Mouse (Mus musculus): ENCODE results near the gene Slc25a21.
"Not testable (repeated sequence)": the region's sequence is repeated elsewhere in the genome, so short reads cannot be mapped to it uniquely, and the experiment has no call there.

Slc25a21 gene

DNA sequence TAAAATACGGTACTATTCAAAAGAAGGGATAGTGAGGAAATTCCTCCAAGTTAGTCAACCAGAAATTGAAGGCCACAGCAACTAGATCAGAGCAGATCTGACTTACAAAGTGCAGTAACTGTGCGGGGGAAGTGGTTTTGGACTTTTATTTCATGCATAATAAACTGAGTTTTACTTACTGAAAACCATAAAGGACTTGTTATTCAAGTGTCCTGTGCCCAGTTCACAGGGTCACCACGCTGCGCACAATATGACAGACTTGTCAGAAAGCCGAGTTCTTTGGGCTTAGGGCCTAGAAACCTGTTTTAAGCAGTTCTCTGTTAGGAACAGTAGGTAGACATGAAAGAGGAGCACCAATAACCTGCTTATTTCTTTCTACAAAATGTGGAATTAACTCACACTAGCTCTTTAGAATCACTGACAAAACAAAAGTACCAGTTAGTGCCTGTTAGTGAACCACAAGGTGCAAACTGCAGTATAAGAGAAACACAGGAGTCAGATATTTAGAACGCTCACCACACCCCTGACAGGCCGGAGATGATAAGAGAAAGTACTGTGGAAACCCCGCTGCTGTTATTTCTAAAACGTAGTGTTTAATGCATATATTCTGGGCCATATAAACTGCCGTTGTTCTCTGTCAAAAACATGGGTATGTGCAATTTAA, at the start of gene Slc25a21:
Gene Slc25a21, minus strand, starts transcription at position 110 of the 664 bp plus-strand sequence.
- peak in 1 of 2 experiments; percentile 7 for DNase-seq (ENCODE audit: low spot score in 2 of 2)

DNA sequence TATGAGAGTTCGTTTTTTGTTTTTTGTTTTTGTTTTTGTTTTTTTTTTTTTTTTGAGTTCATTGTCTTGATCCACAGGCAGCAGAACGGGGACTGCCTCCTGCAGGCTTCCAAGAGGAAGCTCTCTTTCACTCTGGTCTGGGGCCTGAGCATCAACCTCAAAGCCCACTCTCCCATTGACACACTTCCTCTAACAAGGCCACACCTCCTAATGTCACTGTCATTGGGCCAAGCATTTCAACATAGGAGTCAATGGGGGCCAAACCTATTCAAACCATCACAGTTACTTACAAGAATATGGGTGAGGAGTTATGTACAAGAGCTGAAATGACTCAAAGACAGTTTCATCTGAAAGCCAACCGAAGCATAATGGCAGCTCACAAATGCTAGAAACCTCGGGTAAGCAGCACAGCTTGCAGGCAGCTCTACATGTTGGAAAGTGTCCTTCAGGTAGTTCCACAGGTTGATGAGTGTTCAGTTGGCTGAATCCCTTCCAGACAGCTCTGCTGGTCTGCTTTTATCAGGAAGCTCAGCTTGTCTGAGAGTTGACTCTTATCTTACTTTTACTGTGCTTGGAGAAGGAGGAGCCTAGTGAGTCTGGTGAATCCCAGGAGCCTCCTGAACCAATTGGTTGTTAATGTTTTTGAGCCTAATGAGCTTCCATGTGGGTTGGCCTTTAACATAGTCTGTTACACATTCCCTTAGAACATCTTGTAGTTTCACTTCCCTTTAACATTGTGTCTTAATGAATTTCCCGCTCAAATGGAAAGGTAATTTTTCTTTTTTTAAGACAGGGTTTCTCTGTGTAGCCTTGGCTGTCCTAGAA, 46.6 kb upstream of the Slc25a21 start:
- DNase-seq (ENCODE audit: low spot score in 2 of 2) = no peak

DNA sequence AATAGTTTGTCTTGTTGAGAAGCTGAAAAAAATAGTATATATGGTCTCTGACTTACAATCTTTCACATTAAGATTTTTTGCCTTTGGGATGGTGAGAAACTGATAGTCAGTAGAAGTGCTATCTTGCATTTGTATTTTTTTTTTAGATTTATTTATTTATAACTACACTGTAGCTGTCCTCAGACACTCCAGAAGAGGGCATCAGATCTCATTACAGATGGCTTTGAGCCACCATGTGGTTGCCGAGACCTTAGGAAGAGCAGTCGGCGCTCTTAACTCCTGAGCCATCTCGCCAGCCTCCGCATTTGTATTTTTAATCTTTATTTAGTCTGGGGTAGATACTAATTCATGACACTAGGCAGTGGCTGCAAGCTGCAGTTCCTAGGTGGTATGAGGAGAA, 36.1 kb upstream of the Slc25a21 start:
- DNase-seq (ENCODE audit: low spot score in 2 of 2) = no peak

DNA sequence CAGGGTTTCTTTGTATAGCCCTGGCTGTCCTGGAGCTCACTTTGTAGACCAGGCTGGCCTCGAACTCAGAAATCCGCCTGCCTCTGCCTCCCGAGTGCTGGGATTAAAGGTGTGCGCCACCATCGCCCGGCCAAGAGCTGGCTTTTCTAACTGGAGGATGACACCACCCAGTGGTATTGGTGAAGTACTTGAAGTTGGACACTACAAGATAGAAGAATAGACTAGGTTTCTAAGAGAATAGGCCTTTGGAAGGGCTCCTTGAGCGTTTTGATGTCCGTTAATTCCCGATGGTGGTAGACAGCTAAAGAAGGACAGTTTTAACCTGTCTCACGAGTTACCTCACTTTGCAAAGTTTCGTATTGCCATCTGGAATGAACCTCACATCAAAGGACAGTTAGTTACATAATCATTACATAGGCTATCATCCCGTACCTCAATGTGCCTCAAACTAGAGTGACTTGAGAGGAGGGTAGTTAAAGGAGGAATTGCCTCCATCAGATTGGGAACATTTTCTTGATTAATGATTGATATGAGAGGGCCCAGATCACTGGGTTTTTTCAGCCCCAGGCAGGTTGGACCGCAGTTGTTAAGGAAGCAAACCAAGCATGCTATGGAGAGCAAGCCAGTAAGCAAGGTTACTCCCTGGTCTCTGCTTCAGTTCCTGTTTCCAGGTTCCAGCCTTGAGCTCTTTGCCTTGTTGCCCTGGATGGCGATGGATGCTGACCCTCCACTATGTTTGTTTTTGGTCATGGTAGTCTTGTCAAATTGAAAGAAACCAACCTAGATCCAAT, 34.0 kb upstream of the Slc25a21 start:
- peak in 1 of 2 experiments; percentile 25 for DNase-seq (ENCODE audit: low spot score in 2 of 2)

DNA sequence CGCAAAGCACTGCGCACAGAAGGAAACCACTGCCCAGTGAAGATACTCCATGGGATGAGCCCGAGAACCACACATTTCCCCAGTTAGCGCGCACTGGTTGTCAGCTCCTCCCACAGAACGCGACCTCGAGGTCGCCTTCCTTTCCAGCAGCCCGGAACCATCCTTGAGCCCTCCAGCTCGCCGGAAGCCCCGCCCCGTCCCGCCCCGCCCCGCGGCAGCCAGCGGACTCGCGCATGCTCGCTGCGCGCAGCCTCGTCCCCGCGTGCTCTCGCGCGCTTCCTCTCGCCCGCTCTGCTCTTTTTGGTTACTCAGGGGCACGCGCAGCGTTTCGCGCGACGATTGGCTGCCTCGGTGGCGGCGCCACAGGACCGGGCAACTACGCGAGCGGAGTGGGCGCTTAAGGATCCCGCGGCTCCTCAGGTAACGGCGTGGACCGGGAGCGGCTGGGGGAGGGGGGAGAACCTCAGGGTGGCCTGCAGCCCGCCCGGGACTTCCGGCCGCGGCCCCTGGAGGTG, 33.0 kb upstream of the Slc25a21 start, which contains the start of the genes Prps1l3 and Mipol1:
Gene Prps1l3, plus strand, starts transcription at position 221 of the 515 bp plus-strand sequence.
Gene Mipol1, plus strand, starts transcription at position 236 of the 515 bp plus-strand sequence.
- DNase-seq (ENCODE audit: low spot score in 2 of 2) = peak; percentile 76 to 78

DNA sequence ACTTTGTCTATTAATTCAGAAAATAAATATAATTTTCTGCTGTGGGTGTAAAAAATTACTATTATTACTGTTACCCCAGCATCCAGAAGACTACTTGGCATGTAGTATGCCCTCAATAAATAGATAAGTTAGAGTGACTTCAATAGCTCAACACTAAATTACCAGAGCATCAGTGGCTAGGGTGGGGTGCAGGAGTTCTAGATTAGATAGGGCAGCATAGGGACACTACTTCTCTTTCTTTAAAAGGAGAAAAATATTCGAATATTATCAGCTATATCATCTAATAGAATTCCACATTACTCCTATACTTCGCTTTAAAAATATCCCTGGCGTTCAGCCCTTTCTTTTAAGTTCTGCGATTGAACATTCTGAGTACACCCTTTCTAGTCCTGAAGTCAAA, 32.4 kb upstream of the Slc25a21 start:
- no peak for DNase-seq (ENCODE audit: low spot score in 2 of 2)

DNA sequence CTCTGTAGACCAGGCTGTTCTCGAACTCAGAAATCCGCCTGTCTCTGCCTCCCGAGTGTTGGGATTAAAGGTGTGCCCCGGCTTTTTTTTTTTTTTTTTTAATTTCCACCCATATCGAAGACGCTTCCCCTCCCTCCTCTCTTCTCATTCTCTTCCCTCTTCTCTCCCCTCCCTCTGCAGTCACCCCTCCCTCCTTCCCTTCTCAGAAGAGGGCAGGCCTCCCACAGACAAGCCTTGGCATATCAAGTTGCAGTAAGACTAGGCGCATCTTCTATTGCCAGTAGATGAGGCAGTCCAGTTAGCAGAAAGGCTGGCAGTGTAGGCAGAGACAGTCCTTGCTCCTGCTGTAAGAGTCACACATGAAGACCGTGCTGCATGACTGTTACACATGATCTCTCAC, 30.5 kb upstream of the Slc25a21 start:
- no peak for DNase-seq (ENCODE audit: low spot score in 2 of 2)

DNA sequence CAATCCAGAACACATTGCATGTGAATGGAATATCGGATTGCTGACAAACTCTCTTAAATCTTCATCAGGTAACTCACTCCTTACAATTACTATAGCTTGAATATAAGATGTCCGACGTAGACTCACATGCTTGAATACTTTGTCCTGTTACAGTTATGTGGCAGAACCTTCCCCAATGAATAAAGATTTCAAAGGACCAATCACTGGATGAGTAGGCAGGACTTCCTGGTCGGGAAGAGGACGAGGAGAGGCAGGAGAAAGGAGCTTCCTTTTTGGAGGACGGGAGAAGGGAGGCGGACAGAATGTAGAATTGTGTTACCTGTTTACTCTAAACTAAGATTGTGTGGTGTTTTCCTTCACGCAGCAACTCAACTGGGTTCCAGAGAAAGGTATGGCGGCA, 29.1 kb upstream of the Slc25a21 start:
- no peak for DNase-seq (ENCODE audit: low spot score in 2 of 2)

DNA sequence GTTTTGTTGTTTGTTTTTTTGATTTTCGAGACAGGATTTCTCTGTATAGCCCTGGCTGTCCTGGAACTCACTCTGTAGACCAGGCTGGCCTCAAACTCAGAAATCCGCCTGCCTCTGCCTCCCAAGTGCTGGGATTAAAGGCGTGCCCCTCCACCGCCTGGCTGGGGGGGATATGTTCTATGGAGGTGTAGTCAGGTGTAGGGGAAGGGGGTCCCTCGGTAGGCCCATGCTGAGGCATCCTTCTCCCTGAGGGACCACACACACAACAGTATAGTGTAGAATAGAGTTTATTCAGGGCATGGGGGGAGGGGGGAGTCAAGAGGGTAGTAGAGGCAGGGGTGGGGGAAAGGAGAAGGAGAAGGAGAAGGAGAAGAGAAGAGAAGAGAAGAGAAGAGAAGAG, 15.2 kb upstream of the Slc25a21 start:
- not testable (repeated sequence) for DNase-seq (ENCODE audit: low spot score in 2 of 2)

DNA sequence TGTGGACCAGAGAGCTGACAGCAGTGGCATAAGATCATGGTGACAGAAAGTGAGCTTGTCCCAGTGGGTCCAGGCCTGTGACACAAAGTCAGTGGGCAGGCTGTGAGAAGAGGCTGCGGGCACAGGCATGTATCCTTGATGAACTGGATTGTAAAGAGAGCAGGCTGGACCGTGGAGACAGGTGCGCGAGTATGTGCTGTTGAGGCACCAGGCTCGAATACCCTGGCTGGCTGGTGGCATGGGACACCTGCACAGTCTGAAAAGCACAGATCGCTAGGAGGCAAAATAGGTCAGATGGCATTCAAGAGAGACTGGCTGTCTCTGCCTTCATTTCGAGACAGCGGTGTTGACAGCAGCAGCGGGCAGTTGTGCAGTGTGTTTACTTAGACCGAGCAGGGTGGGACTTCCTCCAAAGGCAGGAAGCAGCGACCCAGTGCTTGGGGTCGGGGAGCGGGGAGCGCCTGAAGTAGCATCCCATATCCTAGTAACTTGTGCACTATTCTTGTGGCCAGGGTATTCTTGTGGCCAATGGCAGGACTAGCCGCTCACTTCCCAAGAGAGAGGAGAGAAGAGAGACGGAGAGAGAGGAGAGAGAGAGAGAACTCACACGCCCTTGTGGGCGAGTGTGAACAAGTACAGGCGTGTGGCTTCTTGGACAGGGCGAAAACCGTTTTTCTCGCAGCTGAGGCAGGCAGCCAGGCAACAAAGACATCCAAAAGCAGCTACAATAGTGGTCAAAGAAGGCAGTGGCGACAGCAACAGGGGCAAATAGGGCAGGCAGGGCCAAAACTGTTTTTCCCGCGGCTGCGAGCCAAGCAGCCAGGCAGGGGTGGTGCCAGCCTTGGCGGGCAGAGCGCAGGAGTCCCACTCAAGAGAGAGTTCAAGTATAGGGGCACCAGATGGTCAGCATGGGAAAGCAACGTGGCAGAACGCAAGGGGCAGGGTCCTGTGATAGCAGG, 14.4 kb upstream of the Slc25a21 start:
- peak; percentile 18 to 37 for DNase-seq (ENCODE audit: low spot score in 2 of 2)

DNA sequence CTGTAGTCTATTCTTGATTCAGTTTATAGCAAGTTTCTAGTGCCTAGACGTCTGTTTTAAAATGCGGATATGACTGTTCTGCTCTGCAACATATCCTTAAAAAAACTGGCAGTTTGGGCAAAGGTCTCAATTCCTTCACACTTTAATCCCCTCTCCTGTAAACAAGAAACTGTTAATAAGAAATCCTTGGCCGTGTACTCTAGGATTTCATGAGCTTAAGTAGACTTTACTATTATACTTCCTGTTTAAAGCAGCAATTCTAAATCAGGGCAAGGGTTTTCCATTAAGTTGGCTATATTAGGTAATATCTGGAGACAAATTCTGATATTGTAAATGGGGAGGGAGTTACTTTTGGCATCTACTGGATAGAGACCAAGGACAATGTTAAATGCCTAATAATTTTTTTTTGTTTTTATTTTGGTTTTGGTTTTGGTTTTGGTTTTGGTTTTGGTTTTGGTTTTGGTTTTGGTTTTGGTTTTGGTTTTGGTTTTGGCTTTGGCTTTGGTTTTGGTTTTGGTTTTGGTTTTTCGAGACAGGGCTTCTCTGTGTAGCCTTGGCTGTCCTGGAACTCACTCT, 7.1 kb upstream of the Slc25a21 start:
- DNase-seq (ENCODE audit: low spot score in 2 of 2) = no peak

DNA sequence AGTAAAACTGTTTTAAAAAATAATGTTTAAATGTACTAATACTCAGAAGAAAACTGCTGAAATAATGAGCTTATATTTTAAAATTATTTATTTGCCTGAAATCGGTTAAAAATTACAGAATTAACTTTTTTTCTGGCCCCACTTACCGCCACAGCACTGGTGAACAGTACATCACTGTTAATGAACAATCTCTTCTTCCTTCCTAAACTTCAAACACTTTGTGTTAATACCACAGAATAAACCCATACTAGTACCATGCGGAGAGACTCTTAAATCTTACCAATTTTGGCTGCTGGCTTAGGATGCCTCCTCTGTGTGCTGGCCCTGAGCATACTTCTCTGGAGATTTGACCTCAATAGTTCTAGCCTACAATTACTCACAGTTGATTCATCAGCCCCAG, 4.6 kb upstream of the Slc25a21 start:
- DNase-seq (ENCODE audit: low spot score in 2 of 2) = no peak

DNA sequence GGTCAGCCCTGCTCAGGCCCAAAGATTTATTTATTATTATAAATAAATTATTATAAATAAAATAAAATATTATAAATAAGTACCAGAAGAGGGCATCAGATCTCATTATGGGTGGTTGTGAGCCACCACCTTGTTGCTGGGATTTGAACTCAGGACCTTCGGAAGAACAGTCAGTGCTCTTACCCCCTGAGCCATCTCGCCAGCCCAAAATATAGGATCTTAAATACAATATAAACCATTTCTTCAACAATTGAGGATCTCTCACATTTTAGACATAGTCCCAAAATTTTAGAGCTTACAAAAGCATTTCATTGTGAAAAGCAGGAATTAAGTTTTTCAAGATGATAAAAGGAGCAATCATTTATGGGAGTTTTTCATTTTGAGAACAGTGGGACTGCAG, 2.2 kb upstream of the Slc25a21 start:
- no peak for DNase-seq (ENCODE audit: low spot score in 2 of 2)

DNA sequence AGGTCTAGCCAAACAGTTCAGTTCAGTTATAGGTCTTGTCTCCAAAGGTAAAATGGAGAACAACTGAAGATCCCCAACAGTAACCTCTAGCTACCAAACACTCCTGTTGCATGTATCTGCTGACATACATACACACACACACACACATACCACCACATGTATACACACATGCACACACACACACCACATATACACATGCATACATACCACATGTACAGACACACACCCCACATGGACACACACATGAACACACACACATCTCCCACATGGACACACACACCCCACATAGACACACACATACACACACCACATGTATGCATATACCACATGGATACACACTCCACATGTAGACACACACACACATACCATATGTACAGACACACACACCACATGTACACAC, 997 bp upstream of the Slc25a21 start:
- no peak for DNase-seq (ENCODE audit: low spot score in 2 of 2)

DNA sequence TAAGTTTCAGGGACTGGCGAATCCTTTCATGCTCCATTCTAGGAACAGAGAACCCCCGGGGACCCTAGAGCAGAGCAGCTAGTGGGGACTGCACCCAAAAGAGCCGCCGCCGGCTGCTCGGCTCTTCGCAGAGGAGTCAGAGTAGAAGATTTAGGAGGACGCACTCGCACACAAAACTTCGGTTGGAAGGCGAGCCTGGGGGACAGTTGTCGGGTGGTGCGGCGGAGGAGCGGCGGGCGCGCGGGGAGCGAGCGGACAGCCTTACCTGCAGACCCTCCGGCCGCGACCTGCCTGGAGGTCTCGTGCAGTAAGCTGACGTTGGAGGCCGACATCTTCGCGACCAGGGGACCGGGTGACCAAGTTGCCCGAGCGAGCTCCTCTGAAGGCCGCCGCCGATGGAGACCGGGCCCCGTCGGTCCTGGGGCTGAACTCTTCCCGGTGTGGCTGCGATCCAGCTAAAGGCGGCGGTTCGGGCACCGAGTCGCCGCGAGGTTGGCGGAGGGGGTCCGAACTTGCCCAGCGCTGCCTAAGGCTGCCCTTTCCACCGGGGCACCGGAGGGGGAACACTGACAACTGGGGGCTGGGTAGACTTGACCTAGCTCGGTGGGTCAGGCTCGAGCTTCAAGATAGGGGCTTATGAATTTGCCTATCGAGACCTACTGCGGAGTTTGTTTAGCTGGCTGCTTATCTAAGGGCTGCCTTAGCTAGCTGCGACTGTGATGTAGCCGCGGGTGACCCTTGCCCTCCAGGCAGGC, 487 bp downstream of the Slc25a21 start:
- DNase-seq (ENCODE audit: low spot score in 2 of 2) = peak; percentile 30 to 33

DNA sequence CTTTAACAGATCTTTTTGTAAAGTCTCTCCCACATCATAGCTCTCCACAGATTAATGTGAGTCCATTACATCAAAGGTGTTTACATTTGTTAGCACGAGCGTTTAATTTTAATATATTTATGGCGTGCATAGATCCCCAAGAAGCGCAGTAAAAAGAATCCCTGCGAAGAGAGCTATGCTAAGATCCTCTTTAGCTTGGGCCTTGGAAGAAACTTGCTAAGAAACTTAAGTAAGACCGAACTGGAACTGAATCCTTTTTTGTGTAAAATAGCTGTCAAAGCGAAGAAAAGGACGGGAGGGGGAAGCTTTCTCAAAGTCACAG, 1.0 kb downstream of the Slc25a21 start:
- DNase-seq (ENCODE audit: low spot score in 2 of 2) = no peak

DNA sequence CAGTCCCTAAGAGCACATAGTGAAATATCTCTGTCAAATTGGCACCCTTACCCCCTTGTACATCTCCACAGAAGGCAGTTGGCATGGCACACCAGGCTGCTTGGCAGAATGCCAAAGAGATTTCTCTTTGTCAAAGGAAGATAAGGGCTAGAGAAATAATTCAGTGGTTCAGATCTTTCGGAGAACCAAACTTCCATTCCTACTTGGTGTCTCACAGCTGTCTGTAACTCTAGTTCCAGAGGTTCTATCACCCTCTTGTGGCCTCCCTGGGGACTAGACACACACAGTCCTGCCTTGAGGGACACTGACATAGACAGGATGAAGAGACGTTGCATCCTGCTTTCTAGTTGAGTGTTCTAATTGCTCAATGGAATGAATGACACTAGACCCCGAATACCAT, 2.7 kb downstream of the Slc25a21 start:
- peak in 1 of 2 experiments; percentile 12 for DNase-seq (ENCODE audit: low spot score in 2 of 2)

DNA sequence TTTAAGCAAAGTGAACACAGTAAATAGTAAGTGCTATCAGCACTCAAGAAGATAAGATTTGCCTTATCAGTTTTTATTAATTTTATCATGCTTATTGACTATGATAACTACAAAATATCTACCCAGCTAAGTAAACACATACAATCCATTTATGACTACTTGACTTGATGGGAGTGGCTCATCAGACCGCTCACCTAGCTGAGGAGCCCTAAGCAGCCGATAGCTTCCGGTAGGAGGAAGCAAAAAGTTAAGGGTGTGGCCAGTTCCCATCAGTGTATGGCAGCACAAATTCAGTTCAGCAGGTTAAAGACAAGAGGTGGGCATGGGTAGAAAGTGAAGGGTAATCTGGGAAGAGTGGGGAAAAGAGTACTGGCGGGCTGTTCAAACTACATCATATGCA, 10.2 kb downstream of the Slc25a21 start:
- DNase-seq (ENCODE audit: low spot score in 2 of 2) = no peak

DNA sequence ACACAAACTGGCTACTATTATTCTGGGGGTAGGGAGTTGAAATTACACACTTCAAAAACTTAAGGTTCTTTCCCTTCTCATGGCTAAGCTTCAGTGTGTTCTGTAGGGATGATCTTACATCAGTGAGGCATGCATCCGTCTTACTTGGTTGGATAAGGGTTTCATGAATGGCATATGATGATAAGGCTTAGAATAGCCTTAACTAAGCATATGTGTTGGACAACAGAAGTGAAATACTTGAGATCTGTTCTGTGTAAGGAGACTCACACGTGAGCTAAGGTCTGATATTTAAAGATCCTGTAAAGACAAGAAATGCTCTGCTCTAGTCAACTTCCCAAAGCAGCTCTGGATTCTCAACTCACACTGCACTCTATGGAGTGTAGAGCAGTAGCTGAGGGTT, 11.1 kb downstream of the Slc25a21 start:
- no peak for DNase-seq (ENCODE audit: low spot score in 2 of 2)

DNA sequence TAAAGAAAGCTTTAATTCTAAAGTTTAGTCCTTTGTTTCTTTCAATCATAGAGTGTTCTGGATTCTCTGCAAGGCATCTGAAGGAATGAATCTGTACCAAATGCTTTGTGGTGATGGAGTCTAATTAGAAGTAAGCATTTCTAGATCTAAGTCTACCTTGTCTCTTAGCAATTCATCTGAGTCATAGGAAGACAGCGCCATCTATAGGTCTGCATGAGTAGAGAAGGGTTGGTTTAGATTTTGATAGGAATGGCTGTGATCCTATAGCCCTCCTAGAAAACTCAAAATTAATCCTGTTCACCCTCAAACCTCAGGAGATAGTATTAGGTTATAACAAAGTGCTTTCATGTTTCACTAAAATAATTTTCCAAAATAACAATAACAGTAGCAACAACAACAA, 11.8 kb downstream of the Slc25a21 start:
- DNase-seq (ENCODE audit: low spot score in 2 of 2) = no peak

Data from spleen, postnatal 14 days (tissue).